Mouse (Mus musculus) liver, embryonic 15.5 days (tissue): ENCODE measurements around the gene Pcnx4. TPM values are rescaled to one million over a fixed set of nuclear protein-coding genes. Genes with fewer than 3 reads are reported as not detected.
"Not testable (repeated sequence)": the region's sequence is repeated elsewhere in the genome, so short reads cannot be mapped to it uniquely, and the experiment has no call there.

ENCODE experiments used
- ATAC-seq: fragments of 200-750 bp; cut with Nextera tagmentation; 2 replicates; pipeline ENCODE4 v1.8.0; 2017; ENCODE audit warnings: moderate number of reproducible peaks, mild to moderate bottlenecking, moderate library complexity; ENCODE audit not compliant: insufficient read depth
- H3K27ac ChIP-seq: fragments of 300-500 bp; sonication (generic); replicated peaks from 2 replicates; pipeline ENCODE4 v1.5.1; 2015; ENCODE audit warnings: mild to moderate bottlenecking, inconsistent platforms
- H3K27me3 ChIP-seq: fragments of 300-500 bp; sonication (generic); 2 replicates; pipeline ENCODE4 v1.6.1; 2015; ENCODE audit warnings: mild to moderate bottlenecking, inconsistent platforms
- H3K36me3 ChIP-seq: fragments of 300-500 bp; sonication (generic); replicated peaks from 2 replicates; pipeline ENCODE4 v1.6.1; 2015; ENCODE audit warnings: moderate library complexity, mild to moderate bottlenecking, inconsistent platforms
- H3K4me1 ChIP-seq: fragments of 300-500 bp; sonication (generic); replicated peaks from 2 replicates; pipeline ENCODE4 v1.6.1; 2015; ENCODE audit warnings: inconsistent platforms
- H3K4me2 ChIP-seq: fragments of 300-500 bp; sonication (generic); 2 replicates; pipeline ENCODE4 v1.6.1; 2015; ENCODE audit warnings: moderate library complexity, mild to moderate bottlenecking, inconsistent platforms
- H3K4me3 ChIP-seq: fragments of 300-500 bp; sonication (generic); replicated peaks from 2 replicates; pipeline ENCODE4 v1.5.1; 2015; ENCODE audit warnings: mild to moderate bottlenecking, inconsistent platforms
- H3K9ac ChIP-seq: fragments of 300-500 bp; sonication (generic); 2 replicates; pipeline ENCODE4 v1.6.1; 2015; ENCODE audit warnings: moderate library complexity, mild to moderate bottlenecking, inconsistent platforms
- H3K9me3 ChIP-seq: fragments of 300-500 bp; sonication (generic); replicated peaks from 2 replicates; pipeline ENCODE4 v1.6.1; 2016; ENCODE audit warnings: inconsistent platforms
- WGBS: fragments of 180-500 bp; shearing (Covaris S2); methylation state at CpG from one replicate; pipeline ENCODE4 v1.1.7; 2015; ENCODE audit warnings: mixed read lengths; ENCODE audit not compliant: insufficient replicate concordance; 5-methylcytosine and 5-hydroxymethylcytosine counted together
- polyA plus RNA-seq: library from polyadenylated mRNA; unstranded; fragments of >200 nt; fragmentation: Nextera tagmentation; extraction: Ambion mirVana; gene quantifications from 2 replicates; pipeline ENCODE4 v1.2.1, GENCODE M21; 2015

Pcnx4 gene
- polyA plus RNA-seq, 1 experiment from 2014 or later: 2.1 TPM

DNA sequence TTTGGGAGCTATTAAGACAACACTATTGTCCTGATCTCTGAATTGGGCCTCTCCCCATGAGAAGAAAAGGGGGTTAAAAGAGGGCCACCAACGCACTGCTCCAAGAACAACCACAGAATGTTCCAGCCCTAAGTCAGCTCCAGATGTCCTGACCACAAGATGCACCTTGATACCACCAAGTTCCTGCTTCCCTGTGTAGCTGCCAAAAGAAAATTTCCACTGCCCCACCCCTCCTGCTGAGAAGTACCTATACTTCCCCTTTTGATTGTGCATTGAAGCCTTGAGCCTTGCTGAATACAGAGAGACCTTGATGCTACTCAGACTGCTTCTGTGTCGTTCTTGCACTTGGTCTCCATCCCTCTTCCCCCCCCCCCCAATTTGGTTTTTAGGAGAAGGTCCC lies 62.5 kb downstream of the Pcnx4 start:
- H3K27ac ChIP-seq, ATAC-seq, H3K4me2 ChIP-seq, H3K9me3 ChIP-seq, H3K4me1 ChIP-seq, H3K36me3 ChIP-seq, H3K4me3 ChIP-seq, H3K27me3 ChIP-seq, H3K9ac ChIP-seq: not testable (repeated sequence)
- WGBS: 56% methylated on average over 2 of the region's 2 CpGs

DNA sequence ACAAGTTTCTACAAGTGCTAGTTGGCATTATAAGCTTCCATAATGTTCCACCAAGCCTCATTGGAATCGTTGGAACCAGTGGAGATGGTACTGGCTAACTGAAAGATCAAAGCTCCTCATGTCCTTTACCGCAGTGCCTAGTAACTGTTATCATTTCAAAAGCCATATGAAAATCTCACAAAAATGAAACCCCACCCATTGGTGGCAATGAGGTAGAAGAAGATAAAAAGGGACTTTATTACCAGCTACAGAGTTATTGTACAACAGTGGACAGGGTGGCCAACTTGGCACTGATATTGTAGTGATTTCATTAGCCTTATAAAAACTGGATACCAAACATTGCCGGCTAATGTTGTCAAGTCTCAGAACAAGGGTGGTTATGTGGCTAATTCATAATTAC lies 75.9 kb downstream of the Pcnx4 start:
- Histone ChIP-seq H3K4me3 (no peak overlapping the region), H3K36me3 (no peaks in the 10 kb centered on the region), H3K4me1 (no peaks in the 10 kb centered on the region), H3K9me3 (no peaks in the 10 kb centered on the region), H3K9ac (no peak overlapping the region), H3K4me2 (no peak overlapping the region), H3K27ac (no peak overlapping the region), H3K27me3 (no peaks in the 10 kb centered on the region)
- 52% methylated on average over 3 of the region's 3 CpGs for WGBS
- no peak for ATAC-seq

DNA sequence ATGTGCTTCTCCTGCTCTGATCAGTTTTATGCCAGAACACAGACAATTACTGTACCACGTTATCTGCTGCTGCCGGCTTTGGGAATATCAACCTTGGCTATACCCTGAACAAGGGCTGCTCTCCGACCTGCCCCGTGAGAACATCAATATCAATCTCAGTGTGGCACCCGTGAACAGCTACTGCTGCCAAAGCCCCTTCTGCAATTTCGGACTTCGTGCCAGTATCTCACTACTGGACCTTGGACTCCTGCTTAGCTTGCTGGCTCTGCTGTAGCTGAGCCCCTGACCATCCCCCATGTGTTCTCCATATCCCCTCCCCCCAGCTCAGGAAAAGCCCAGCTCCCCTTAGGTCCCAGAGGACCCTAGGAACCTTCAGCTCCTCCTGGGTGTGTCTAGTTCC lies 84.7 kb downstream of the Pcnx4 start:
- no peak overlapping the region for H3K27ac ChIP-seq
- H3K9ac ChIP-seq: no peak overlapping the region
- H3K4me2 ChIP-seq: no peak overlapping the region
- no peaks in the 10 kb centered on the region for H3K27me3 ChIP-seq
- WGBS: 57% methylated on average over 7 of the region's 7 CpGs
- ATAC-seq: no peak
- no peaks in the 10 kb centered on the region for H3K4me1 ChIP-seq
- H3K9me3 ChIP-seq: no peaks in the 10 kb centered on the region
- H3K4me3 ChIP-seq: no peak overlapping the region
- no peaks in the 10 kb centered on the region for H3K36me3 ChIP-seq

DNA sequence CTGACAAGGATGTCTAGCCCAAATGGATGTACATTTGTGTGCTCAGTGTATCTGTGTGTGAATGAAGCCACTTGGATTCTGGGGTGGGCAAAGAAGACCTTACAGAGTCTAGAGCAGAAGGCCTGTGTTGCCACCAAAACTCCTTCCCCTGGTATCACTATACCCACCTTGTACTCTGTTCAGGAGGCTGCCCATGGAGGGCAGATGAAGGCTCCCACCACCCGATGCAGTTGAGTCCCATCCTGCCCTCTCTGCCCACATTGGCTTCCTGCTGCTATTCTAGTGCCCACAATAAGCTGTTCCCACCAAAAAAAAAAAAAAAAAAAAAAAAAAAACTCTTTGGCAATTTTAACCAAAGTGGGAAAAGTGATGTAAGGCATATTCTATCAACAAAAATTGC lies 85.3 kb downstream of the Pcnx4 start:
- H3K4me2 ChIP-seq: no peak overlapping the region
- H3K4me1 ChIP-seq: no peaks in the 10 kb centered on the region
- no peak overlapping the region for H3K27ac ChIP-seq
- H3K36me3 ChIP-seq: no peaks in the 10 kb centered on the region
- H3K9me3 ChIP-seq: no peaks in the 10 kb centered on the region
- H3K27me3 ChIP-seq: no peaks in the 10 kb centered on the region
- H3K9ac ChIP-seq: no peak overlapping the region
- WGBS: 33% methylated on average over 1 of the region's 1 CpGs
- H3K4me3 ChIP-seq: no peak overlapping the region
- no peak for ATAC-seq

DNA sequence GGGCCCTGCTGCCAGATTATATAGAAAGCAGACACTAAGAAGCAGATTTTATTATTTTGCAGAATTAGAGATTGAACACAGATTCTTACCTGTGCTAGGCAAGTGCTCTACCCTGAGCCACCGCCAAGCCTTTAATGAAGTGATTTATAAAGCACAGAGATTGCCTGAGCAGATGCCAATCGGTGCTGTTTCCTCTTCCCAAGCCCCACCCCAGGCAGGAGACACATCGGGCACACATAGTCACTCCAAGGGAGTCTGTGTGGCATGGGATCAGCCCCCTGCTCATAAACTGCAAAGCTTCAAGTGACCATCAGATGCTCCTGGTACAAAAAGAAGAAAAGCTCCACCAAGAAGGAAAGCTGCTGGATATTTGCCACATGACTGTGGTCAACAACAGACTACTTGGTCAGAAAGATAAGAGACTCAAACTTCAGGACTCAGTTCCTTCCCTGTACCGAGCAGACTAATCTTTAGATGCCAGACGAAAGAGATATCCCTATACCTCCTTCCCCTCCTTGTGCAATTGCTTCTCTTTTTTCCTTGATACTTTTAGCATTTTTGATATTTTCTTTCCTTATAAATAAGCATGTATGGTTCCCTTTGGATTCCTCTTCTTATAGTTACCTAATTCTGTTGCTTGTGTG lies 86.8 kb downstream of the Pcnx4 start:
- ATAC-seq: no peak
- no peak overlapping the region for H3K27ac ChIP-seq
- WGBS: 17% methylated on average over 5 of the region's 5 CpGs
- no peak overlapping the region for H3K4me3 ChIP-seq
- no peak overlapping the region for H3K4me2 ChIP-seq
- H3K9me3 ChIP-seq: no peaks in the 10 kb centered on the region
- H3K9ac ChIP-seq: no peak overlapping the region
- H3K36me3 ChIP-seq: no peaks in the 10 kb centered on the region
- H3K4me1 ChIP-seq: no peaks in the 10 kb centered on the region
- no peaks in the 10 kb centered on the region for H3K27me3 ChIP-seq

DNA sequence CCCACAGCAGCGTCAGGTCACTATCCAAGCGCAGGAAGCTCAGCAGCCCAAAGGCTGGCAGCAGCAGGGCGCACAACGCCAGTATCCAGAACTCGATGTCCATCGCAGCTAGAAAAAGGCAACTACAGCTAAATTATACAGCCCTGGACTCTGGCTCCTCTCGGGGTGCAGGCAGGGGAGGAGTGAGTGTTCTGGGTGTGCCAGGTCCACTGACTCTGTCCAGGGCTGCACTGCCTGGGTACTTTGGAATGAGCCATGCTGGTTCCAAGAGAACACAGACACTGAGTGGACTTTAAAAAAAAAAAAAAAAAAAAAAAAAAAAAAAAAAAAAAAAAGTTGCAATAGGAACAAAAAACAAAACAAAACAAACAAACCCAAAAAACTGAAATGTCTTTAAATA lies 92.6 kb downstream of the Pcnx4 start:
- WGBS: 77% methylated on average over 7 of the region's 7 CpGs
- no peaks in the 10 kb centered on the region for H3K27me3 ChIP-seq
- no peak overlapping the region for H3K27ac ChIP-seq
- no peak overlapping the region for H3K9ac ChIP-seq
- H3K4me3 ChIP-seq: no peak overlapping the region
- H3K4me1 ChIP-seq: no peaks in the 10 kb centered on the region
- H3K9me3 ChIP-seq: no peaks in the 10 kb centered on the region
- no peak overlapping the region for H3K4me2 ChIP-seq
- no peaks in the 10 kb centered on the region for H3K36me3 ChIP-seq
- ATAC-seq: no peak

Other genes with a start within 250 kb of the Pcnx4 start
- 2.0 TPM in 2 replicates for gene Rtn1, start 127.3 kb upstream of the Pcnx4 start, polyA plus RNA-seq
- gene Lrrc9, start 94.5 kb upstream of the Pcnx4 start, polyA plus RNA-seq: 0.12 and 0.13 TPM in 2 replicates
- gene Gm4756, start 113.3 kb downstream of the Pcnx4 start, polyA plus RNA-seq: 0.05 TPM in 1 of 2 replicates, not detected in the other
- gene Dhrs7, start 128.5 kb downstream of the Pcnx4 start, polyA plus RNA-seq: 34.7 and 48.8 TPM in 2 replicates
- gene Ppm1a, start 221.1 kb downstream of the Pcnx4 start, polyA plus RNA-seq: 26.2 and 27.7 TPM in 2 replicates